Mouse (Mus musculus): ENCODE measurements at regions not wholly inside any gene's neighbourhood (a gene's known extent, or its start where the extent isn't known, plus 50 kb on each side); places are given as distances from the start of the nearest gene placed in this dataset.

DNA sequence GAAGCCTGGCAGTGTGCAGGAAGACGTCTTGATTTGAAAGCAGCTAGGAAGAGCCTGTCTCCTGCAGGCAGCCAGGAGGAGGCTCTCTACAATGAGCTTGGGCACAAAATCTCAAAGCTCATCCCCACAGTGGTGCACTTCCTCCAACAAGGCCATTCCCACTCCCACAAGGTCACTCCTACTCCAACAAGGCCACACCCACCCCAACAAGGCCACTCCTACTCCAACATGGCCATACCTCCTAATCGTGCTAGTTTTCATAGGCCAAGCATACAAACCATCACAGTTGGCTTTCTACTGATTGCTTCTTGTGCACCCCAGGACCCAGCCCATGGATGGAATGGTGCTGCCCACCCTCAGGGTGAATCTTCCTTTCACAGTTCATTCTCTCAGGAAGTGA lies 223.7 kb downstream of the Matn1 start:
- TF ChIP-seq CTCF (IDR thresholded peaks at IDR 0.05; ENCODE audit: control insufficient read depth, insufficient read depth, insufficient replicate concordance, low read depth, low read length) (no peak), POLR2A (IDR thresholded peaks at IDR 0.05; ENCODE audit: control insufficient read depth, low read depth, low read length) (no peak)

All from testis, adult 2 months (tissue).